Mouse (Mus musculus) midbrain, postnatal 0 days (tissue): ENCODE data around the gene Ccnd1. TPM values are rescaled to one million over a fixed set of nuclear protein-coding genes. Genes with fewer than 3 reads are reported as not detected.

Experiments
- ATAC-seq: fragments of 200-750 bp; cut with Nextera tagmentation; 2 replicates; pipeline ENCODE4 v1.8.0; 2017; ENCODE audit warnings: moderate number of reproducible peaks, mild to moderate bottlenecking, moderate TSS enrichment, moderate library complexity; ENCODE audit not compliant: low FRiP score
- DNase-seq: peaks from one replicate; pipeline ENCODE4 v3.0.0-alpha.2; 2015; ENCODE audit warnings: low spot score
- H3K27ac ChIP-seq: fragments of 300-500 bp; sonication (generic); 2 replicates; pipeline ENCODE4 v1.5.1; 2014; ENCODE audit warnings: low read depth, mild to moderate bottlenecking, low read length, mixed read lengths
- H3K27me3 ChIP-seq: fragments of 300-500 bp; sonication (generic); 2 replicates; pipeline ENCODE4 v1.6.1; 2014; ENCODE audit warnings: low read length, control low read depth, mixed read lengths; ENCODE audit not compliant: insufficient read depth
- H3K36me3 ChIP-seq: fragments of 300-500 bp; sonication (generic); 2 replicates; pipeline ENCODE4 v1.6.1; 2014; ENCODE audit warnings: low read length, control low read depth, mixed read lengths; ENCODE audit not compliant: insufficient read depth
- H3K4me1 ChIP-seq: fragments of 300-500 bp; sonication (generic); 2 replicates; pipeline ENCODE4 v1.6.1; 2014; ENCODE audit warnings: mild to moderate bottlenecking, control low read depth, antibody characterized with exemption, low read length, mixed read lengths; ENCODE audit not compliant: insufficient read depth
- H3K4me2 ChIP-seq: fragments of 300-500 bp; sonication (generic); 2 replicates; pipeline ENCODE4 v1.6.1; 2014; ENCODE audit warnings: low read depth, mild to moderate bottlenecking, low read length, mixed read lengths; ENCODE audit not compliant: poor library complexity, severe bottlenecking
- H3K4me3 ChIP-seq: fragments of 300-500 bp; sonication (generic); 2 replicates; pipeline ENCODE4 v1.5.1; 2014; ENCODE audit warnings: low read depth, mild to moderate bottlenecking, low read length, moderate library complexity
- H3K9ac ChIP-seq: fragments of 300-500 bp; sonication (generic); replicated peaks from 2 replicates; pipeline ENCODE4 v1.6.1; 2014; ENCODE audit warnings: mild to moderate bottlenecking, low read length, moderate library complexity, mixed read lengths; ENCODE audit not compliant: poor library complexity, severe bottlenecking
- H3K9me3 ChIP-seq: fragments of 300-500 bp; sonication (generic); 2 replicates; pipeline ENCODE4 v1.6.1; 2016; ENCODE audit warnings: low read length, control low read depth
- CTCF ChIP-seq: IDR thresholded peaks from 2 replicates; pipeline ENCODE4 v1.5.1; 2016; ENCODE audit warnings: antibody characterized with exemption, mild to moderate bottlenecking
- WGBS: fragments of 180-500 bp; shearing (Covaris S2); extraction: QIAGEN DNeasy Blood & Tissue Kit; methylation state at CpG from one replicate; pipeline ENCODE4 v1.1.7; 2014; 5-methylcytosine and 5-hydroxymethylcytosine counted together
- polyA plus RNA-seq: library from polyadenylated mRNA; unstranded; fragments of >200 nt; fragmentation: Nextera tagmentation; extraction: Ambion mirVana; gene quantifications from 2 replicates; pipeline ENCODE4 v1.2.1, GENCODE M21; 2015
- total RNA-seq: library from RNA; depleted of rRNA; stranded (reverse); fragments of >200 nt; gene quantifications from 2 replicates; pipeline ENCODE4 v1.2.3, GENCODE M21; 2014

Gene Ccnd1
- total and polyA plus RNA-seq, 2 experiments from 2014 or later: 18.5 to 32.8 TPM

DNA sequence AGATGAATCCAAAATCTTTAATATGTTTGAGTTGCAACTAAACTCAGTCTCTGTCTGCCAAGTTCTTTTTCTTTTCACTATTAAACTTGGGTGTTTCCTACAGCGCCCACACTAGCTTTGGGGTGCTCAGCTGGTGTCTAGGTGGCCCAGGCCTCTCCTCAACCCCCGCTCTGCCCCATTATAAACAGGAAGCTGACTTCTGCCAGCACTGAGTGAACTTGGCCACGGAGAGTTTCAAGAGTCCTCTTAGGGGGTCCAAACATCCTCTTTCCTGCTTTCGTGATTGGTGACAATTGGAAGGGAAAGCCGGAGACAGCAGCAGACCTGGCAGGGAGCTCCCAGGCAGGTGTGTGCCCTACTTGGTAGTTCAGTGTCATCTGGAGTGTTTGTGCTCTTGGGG lies 40.1 kb upstream of the Ccnd1 start:
- WGBS: 78% methylated on average over 5 of the region's 5 CpGs
- Histone ChIP-seq H3K27ac (no peak overlapping the region), H3K4me2 (no peak overlapping the region), H3K9me3 (no peaks in the 10 kb centered on the region), H3K4me1 (no peaks in the 10 kb centered on the region), H3K27me3 (no peaks in the 10 kb centered on the region), H3K4me3 (no peak overlapping the region), H3K9ac (no peak overlapping the region), H3K36me3 (no peaks in the 10 kb centered on the region)
- TF ChIP-seq CTCF: no peak
- no peak for ATAC-seq
- no peak for DNase-seq

DNA sequence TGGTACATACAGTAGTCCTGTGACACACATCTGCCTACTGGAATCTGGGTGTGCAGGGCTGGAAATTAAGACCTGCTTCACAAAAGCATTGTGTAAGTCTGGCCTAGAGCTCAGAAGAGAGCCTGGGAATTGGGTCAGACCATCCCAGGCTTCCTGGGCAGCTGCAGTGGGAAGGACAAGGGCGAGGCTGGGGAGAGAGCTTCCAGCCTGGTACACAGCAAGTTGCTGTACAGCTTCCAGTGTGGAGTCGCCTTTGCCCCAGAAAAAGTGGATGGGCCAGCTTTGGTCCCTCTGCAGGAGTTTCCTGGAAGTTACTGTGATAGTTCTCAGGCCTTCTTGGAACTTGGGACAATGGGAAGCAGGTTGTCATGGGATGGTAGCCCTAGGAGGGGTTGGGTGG lies 37.4 kb upstream of the Ccnd1 start:
- 79% methylated on average over 2 of the region's 2 CpGs for WGBS
- H3K4me1 ChIP-seq: no peaks in the 10 kb centered on the region
- no peaks in the 10 kb centered on the region for H3K36me3 ChIP-seq
- H3K9ac ChIP-seq: no peak overlapping the region
- ATAC-seq (no peak), DNase-seq (no peak)
- no peaks in the 10 kb centered on the region for H3K9me3 ChIP-seq
- H3K4me3 ChIP-seq: no peak overlapping the region
- no peak overlapping the region for H3K4me2 ChIP-seq
- H3K27ac ChIP-seq: no peak overlapping the region
- TF ChIP-seq CTCF: no peak
- no peaks in the 10 kb centered on the region for H3K27me3 ChIP-seq

DNA sequence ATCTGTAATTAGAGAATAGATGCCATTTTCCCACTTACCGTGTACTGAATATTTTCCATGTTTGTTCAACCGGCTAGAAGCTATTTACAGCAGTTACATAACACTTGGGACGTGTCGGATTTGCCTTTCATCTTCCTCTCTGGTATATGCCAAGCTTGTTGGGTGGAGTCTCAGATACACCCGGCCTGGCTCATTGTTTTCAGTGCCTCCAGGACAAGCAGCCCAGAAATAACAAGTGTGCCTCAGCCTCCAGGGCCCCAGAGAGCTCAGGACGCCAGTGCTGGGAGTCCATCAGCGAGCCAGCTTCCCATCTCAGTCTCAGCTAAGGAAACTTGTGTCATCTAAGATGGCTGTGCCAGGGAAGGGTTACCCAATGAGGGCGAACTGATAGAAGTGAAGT lies 33.7 kb upstream of the Ccnd1 start:
- ATAC-seq (no peak), DNase-seq (no peak)
- Histone ChIP-seq H3K4me1 (no peaks in the 10 kb centered on the region), H3K36me3 (no peaks in the 10 kb centered on the region), H3K9ac (no peak overlapping the region), H3K4me3 (no peak overlapping the region), H3K27ac (no peak overlapping the region), H3K9me3 (no peaks in the 10 kb centered on the region), H3K27me3 (no peaks in the 10 kb centered on the region), H3K4me2 (no peak overlapping the region)
- 78% methylated on average over 8 of the region's 8 CpGs for WGBS
- TF ChIP-seq CTCF: no peak

DNA sequence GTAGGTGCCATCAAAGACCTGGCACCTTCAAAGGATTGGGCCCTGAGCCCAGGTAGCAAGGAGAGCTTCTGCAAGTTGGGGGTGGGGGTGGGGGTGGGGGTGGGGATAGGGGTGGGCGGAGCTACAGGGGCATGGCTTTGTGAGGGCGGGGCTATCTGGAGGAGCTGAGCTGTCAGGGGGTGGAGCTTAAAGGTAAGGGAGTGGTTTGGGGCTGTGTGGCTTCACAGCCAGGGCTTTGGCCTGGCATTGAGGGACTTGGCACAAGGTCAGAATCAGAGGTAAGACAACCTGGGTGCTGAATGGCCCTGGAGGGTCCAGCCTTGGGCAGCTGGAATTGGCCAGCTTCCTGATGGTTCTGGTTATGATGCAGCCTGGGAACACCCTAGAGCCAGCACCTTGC lies 32.0 kb upstream of the Ccnd1 start:
- no peaks in the 10 kb centered on the region for H3K9me3 ChIP-seq
- no peak overlapping the region for H3K4me2 ChIP-seq
- H3K4me3 ChIP-seq: no peak overlapping the region
- whole genome bisulfite sequencing: 25% methylated on average over 2 of the region's 2 CpGs
- TF ChIP-seq CTCF: no peak
- DNase-seq (no peak), ATAC-seq (no peak)
- H3K27me3 ChIP-seq: no peaks in the 10 kb centered on the region
- no peaks in the 10 kb centered on the region for H3K36me3 ChIP-seq
- H3K4me1 ChIP-seq: no peaks in the 10 kb centered on the region
- no peak overlapping the region for H3K27ac ChIP-seq
- H3K9ac ChIP-seq: no peak overlapping the region

DNA sequence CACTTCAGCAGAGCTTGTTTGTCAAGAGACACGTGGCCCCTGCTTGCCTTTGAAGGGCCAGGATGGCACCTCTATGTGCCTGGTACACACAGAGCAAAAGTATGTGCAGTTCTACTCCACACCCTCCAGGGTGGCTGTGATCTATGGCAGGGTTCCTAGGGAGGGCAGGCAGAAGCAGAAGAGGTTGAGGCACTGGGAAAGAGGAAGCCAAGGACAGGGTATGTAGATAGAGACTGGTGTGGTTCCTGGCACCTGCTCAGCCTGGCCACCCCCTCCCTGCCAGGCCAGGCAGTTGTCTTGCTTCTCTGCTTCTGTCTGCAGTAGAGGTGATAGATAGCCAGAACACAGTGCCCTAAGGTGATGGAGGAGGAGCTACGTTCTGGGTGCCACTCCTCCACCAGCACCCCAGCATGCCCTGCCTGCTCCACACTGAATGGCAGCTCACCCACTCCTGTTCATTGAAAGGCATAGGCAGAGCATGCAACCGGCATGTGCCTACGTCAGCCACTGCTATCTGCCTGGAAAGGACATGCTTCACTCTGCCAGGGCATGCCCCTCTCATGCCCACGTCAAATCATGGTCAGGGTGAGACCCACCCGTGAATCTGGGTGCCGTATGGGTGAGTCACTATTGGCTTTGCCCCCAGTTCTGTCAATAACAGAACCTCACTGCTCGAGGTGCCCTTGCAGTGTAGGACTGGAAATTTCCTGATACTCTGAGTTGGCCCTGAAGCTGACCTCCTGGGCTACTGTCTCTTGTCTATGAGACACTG lies 31.5 kb upstream of the Ccnd1 start:
- no peak for TF ChIP-seq CTCF
- H3K4me3 ChIP-seq: no peak overlapping the region
- H3K4me1 ChIP-seq: no peaks in the 10 kb centered on the region
- H3K9me3 ChIP-seq: no peaks in the 10 kb centered on the region
- H3K9ac ChIP-seq: no peak overlapping the region
- DNase-seq (no peak), ATAC-seq (no peak)
- H3K4me2 ChIP-seq: no peak overlapping the region
- no peaks in the 10 kb centered on the region for H3K36me3 ChIP-seq
- no peak overlapping the region for H3K27ac ChIP-seq
- H3K27me3 ChIP-seq: no peaks in the 10 kb centered on the region
- 75% methylated on average over 8 of the region's 8 CpGs for WGBS

DNA sequence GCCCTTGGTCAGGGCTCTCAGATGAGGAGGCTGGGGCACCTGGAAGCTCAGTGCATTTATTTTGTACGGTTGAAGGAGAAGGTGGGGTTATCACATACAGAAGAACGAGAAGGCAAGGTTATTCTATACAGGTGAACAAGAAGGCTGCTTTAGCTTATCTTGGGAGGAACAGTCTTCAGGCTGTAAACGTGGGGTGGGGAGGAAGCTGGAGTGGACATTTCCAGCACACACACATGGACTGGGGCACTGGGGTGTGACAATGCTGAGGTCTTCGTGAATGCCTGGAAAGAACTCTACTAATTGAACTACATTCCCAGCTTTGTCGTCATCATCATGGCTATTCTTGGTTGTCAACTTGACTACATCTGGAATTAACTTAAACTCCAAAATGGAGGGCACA lies 26.2 kb upstream of the Ccnd1 start:
- no peak for TF ChIP-seq CTCF
- Histone ChIP-seq H3K27ac (no peak overlapping the region), H3K27me3 (no peaks in the 10 kb centered on the region), H3K36me3 (no peaks in the 10 kb centered on the region), H3K4me3 (no peak overlapping the region), H3K9ac (no peak overlapping the region), H3K4me2 (no peak overlapping the region), H3K9me3 (no peaks in the 10 kb centered on the region), H3K4me1 (no peaks in the 10 kb centered on the region)
- ATAC-seq: no peak
- no peak for DNase-seq
- WGBS: 80% methylated on average over 5 of the region's 5 CpGs
